Comparison of ENCODE assay signal across 12 mouse cellular contexts in the genomic region with DNA sequence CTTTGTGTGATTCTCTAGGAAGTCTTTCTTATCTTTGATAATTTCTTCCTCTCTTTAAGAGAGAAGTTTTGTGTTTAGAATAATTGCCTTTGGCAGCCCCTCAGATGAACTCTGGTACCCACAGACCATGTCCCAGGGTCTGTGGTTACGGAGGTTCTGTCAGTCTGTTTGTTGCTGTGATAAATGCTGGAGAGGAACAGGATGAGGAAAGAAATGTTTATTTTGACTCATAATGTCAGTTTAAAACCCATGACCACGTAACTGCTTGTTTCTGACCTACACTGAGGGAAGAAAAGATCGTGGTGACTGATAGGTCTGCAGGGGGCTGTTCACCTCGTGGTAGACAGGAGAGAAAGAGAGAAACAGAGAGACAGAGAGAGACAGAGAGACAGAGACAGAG. TPM values are rescaled to one million over a fixed set of nuclear protein-coding genes. Genes with fewer than 3 reads are reported as not detected.
DNase-seq lines count a peak whose midpoint lies in the region; ATAC-seq and TF ChIP-seq lines count a peak whose summit lies in the region.
"Had no signal": no experiment of that assay in that cellular context is flagged by ENCODE, and none has a peak within 500 bp of the region (broad histone marks: within the 10 kb centered on the region; RNA-seq: fewer than 3 reads in every experiment).

No protein-coding gene starts in this region.

- no peak overlapping the region for H3K9ac ChIP-seq in stomach, embryonic 15.5 days
- H3K9ac ChIP-seq in stomach, postnatal 0 days (ENCODE audit: low read length) = no peak overlapping the region
- no peak overlapping the region for H3K9ac ChIP-seq in embryonic facial prominence, embryonic 14.5 days (ENCODE audit: low read depth, low read length)
- H3K9ac ChIP-seq: embryonic facial prominence, embryonic 15.5 days had no signal

- H3K9me3 ChIP-seq in stomach, embryonic 15.5 days = no peaks in the 10 kb centered on the region
- no peaks in the 10 kb centered on the region for H3K9me3 ChIP-seq in stomach, postnatal 0 days (ENCODE audit: control insufficient read depth, low read length)
- no peaks in the 10 kb centered on the region for H3K9me3 ChIP-seq in embryonic facial prominence, embryonic 14.5 days (ENCODE audit: control insufficient read depth, low read length)
- H3K9me3 ChIP-seq: embryonic facial prominence, embryonic 15.5 days; heart, embryonic 13.5 days had no signal

- no peak for ATAC-seq in stomach, embryonic 15.5 days (ENCODE audit: insufficient read depth, low FRiP score, low read depth)
- no peak for ATAC-seq in stomach, postnatal 0 days (ENCODE audit: low FRiP score, low TSS enrichment)
- no peak for ATAC-seq in embryonic facial prominence, embryonic 14.5 days (ENCODE audit: low read depth)
- ATAC-seq: intestine, embryonic 16.5 days had no signal

- no peak for TF ChIP-seq CTCF in stomach, postnatal 0 days (IDR thresholded peaks at IDR 0.05; ENCODE audit: low read depth)

- no peak overlapping the region for H3K4me3 ChIP-seq in stomach, embryonic 15.5 days (replicated peaks)
- no peak overlapping the region for H3K4me3 ChIP-seq in stomach, postnatal 0 days (ENCODE audit: low read depth, low read length)
- H3K4me3 ChIP-seq in embryonic facial prominence, embryonic 14.5 days (ENCODE audit: low read depth, low read length) = no peak overlapping the region
- H3K4me3 ChIP-seq: embryonic facial prominence, embryonic 15.5 days; heart, embryonic 13.5 days had no signal

- H3K27ac ChIP-seq in stomach, embryonic 15.5 days = 0 out of 2 replicates have a peak overlapping the region, but pooled peaks have one; percentile 7
- H3K27ac ChIP-seq in stomach, postnatal 0 days (replicated peaks) = no peak overlapping the region
- H3K27ac ChIP-seq in embryonic facial prominence, embryonic 14.5 days (replicated peaks; ENCODE audit: low read depth, low read length) = peak overlapping the region; percentile 30; the same call in 1 of the 2 replicates
- H3K27ac ChIP-seq: embryonic facial prominence, embryonic 15.5 days; heart, embryonic 13.5 days; macrophage had no signal

- TF ChIP-seq EP300 in stomach, postnatal 0 days (optimal IDR thresholded peaks at IDR 0.05) = no peak

- H3K27me3 ChIP-seq in stomach, embryonic 15.5 days (replicated peaks) = no peaks in the 10 kb centered on the region
- H3K27me3 ChIP-seq in stomach, postnatal 0 days (ENCODE audit: control insufficient read depth, insufficient read depth, low read length) = no peaks in the 10 kb centered on the region
- H3K27me3 ChIP-seq in embryonic facial prominence, embryonic 14.5 days (replicated peaks; ENCODE audit: control insufficient read depth, insufficient read depth, low read length) = no peaks in the 10 kb centered on the region
- H3K27me3 ChIP-seq: embryonic facial prominence, embryonic 15.5 days; heart, embryonic 13.5 days had no signal

- 31% methylated on average over 4 of the region's 4 CpGs for WGBS in stomach, embryonic 15.5 days
- WGBS in stomach, postnatal 0 days = 28% methylated on average over 4 of the region's 4 CpGs
- WGBS in embryonic facial prominence, embryonic 14.5 days = 31% methylated on average over 4 of the region's 4 CpGs

- no peak for DNase-seq in stomach, postnatal 0 days (ENCODE audit: low spot score)
- DNase-seq in embryonic facial prominence, embryonic 14.5 days (ENCODE audit: low spot score) = no peak
- DNase-seq in induced T-regulatory cell, adult 2 months (ENCODE audit: low read depth) = peak; percentile 18
- DNase-seq in cerebellum, postnatal 4 days (ENCODE audit: low spot score in 2 of 2) = no peak
- no peak for DNase-seq in frontal cortex, postnatal 14 days (ENCODE audit: low spot score in 2 of 2)
- DNase-seq in thymus, postnatal 4 days = no peak
- DNase-seq: cerebellum, adult 8-10 months had no signal

- no peaks in the 10 kb centered on the region for H3K36me3 ChIP-seq in stomach, embryonic 15.5 days
- H3K36me3 ChIP-seq in stomach, postnatal 0 days (ENCODE audit: control insufficient read depth, insufficient read depth, low read length) = no peaks in the 10 kb centered on the region
- H3K36me3 ChIP-seq in embryonic facial prominence, embryonic 14.5 days (ENCODE audit: control insufficient read depth, insufficient read depth, low read length) = no peaks in the 10 kb centered on the region
- H3K36me3 ChIP-seq: embryonic facial prominence, embryonic 15.5 days; heart, embryonic 13.5 days had no signal

- H3K4me2 ChIP-seq in stomach, embryonic 15.5 days = no peak overlapping the region
- no peak overlapping the region for H3K4me2 ChIP-seq in stomach, postnatal 0 days (replicated peaks; ENCODE audit: low read depth)
- H3K4me2 ChIP-seq in embryonic facial prominence, embryonic 14.5 days (ENCODE audit: low read depth, low read length) = peak overlapping the region; percentile 40; the same call in 1 of the 2 replicates

- no peaks in the 10 kb centered on the region for H3K4me1 ChIP-seq in stomach, embryonic 15.5 days
- H3K4me1 ChIP-seq in stomach, postnatal 0 days (replicated peaks; ENCODE audit: control insufficient read depth, insufficient read depth) = no peaks in the 10 kb centered on the region
- H3K4me1 ChIP-seq in embryonic facial prominence, embryonic 14.5 days (ENCODE audit: control insufficient read depth, insufficient read depth, low read length) = peaks cover 7% of the 10 kb centered on the region
- H3K4me1 ChIP-seq: embryonic facial prominence, embryonic 15.5 days had no signal

RNA-seq across cellular contexts. Expression of a gene that starts 38.7 kb away (rescaled TPM):
- polyA plus RNA-seq in stomach, embryonic 15.5 days (2015; fragmentation: Nextera tagmentation; extraction: Ambion mirVana) = 3.1 and 3.9 TPM in 2 replicates
- 3.6 and 3.8 TPM in 2 replicates for polyA plus RNA-seq in stomach, postnatal 0 days (2015; fragmentation: Nextera tagmentation; extraction: Ambion mirVana)
- 4.1 and 4.8 TPM in 2 replicates for polyA plus RNA-seq in embryonic facial prominence, embryonic 14.5 days (2014; fragmentation: Nextera tagmentation; extraction: Ambion mirVana)

RNA-seq across cellular contexts. Expression of a gene that starts 46.3 kb away (rescaled TPM):
- polyA plus RNA-seq in stomach, embryonic 15.5 days (2015; fragmentation: Nextera tagmentation; extraction: Ambion mirVana) = 16.9 and 17.9 TPM in 2 replicates
- polyA plus RNA-seq in stomach, postnatal 0 days (2015; fragmentation: Nextera tagmentation; extraction: Ambion mirVana) = 12.8 and 13.5 TPM in 2 replicates
- 24.0 and 25.2 TPM in 2 replicates for polyA plus RNA-seq in embryonic facial prominence, embryonic 14.5 days (2014; fragmentation: Nextera tagmentation; extraction: Ambion mirVana)
